Mouse (Mus musculus) liver, embryonic 14.5 days (tissue): ENCODE measurements at regions not wholly inside any gene's neighbourhood (a gene's known extent, or its start where the extent isn't known, plus 50 kb on each side); places are given as distances from the start of the nearest gene placed in this dataset.

Source experiments
- ATAC-seq: fragments of 200-750 bp; cut with Nextera tagmentation; 2 replicates; pipeline ENCODE4 v1.8.0; 2017; ENCODE audit warnings: moderate number of reproducible peaks, mild to moderate bottlenecking, moderate library complexity; ENCODE audit not compliant: insufficient read depth
- DNase-seq, 3 experiments: peaks; one replicate each; pipeline ENCODE4 v3.0.0-alpha.2; 2012 to 2013; ENCODE audit warnings: low read depth in 3 of 3, low spot score in 3 of 3
- H3K27ac ChIP-seq: fragments of 300-500 bp; sonication (generic); 2 replicates; pipeline ENCODE4 v1.5.1; 2014; ENCODE audit warnings: moderate library complexity, mild to moderate bottlenecking, control low read depth, inconsistent platforms
- H3K27me3 ChIP-seq: fragments of 300-500 bp; sonication (generic); 2 replicates; pipeline ENCODE4 v1.6.1; 2014; ENCODE audit warnings: mild to moderate bottlenecking, low read length, moderate library complexity; ENCODE audit not compliant: control insufficient read depth, insufficient read depth
- H3K36me3 ChIP-seq: fragments of 300-500 bp; sonication (generic); replicated peaks from 2 replicates; pipeline ENCODE4 v1.6.1; 2014; ENCODE audit warnings: low read depth; ENCODE audit not compliant: control insufficient read depth, insufficient read depth
- H3K4me1 ChIP-seq, 2 experiments: fragments of 200-500 bp in 1 of 2; fragments of 300-500 bp in 1 of 2; sonication (generic) in 1 of 2; replicated peaks; 2 replicates each; pipeline ENCODE4 v1.6.1; 2012 to 2014; ENCODE audit warnings: antibody characterized with exemption in 1 of 2, inconsistent platforms in 1 of 2, low read length in 1 of 2; ENCODE audit not compliant: control insufficient read depth in 2 of 2, insufficient read depth in 2 of 2
- H3K4me2 ChIP-seq: fragments of 300-500 bp; sonication (generic); 2 replicates; pipeline ENCODE4 v1.6.1; 2014; ENCODE audit warnings: low read depth, mild to moderate bottlenecking, control low read depth, moderate library complexity
- H3K4me3 ChIP-seq, 2 experiments: fragments of 200-500 bp in 1 of 2; fragments of 300-500 bp in 1 of 2; sonication (generic) in 1 of 2; 2 replicates each; pipeline ENCODE4 v1.5.1; 2012 to 2014; ENCODE audit warnings: low read depth in 2 of 2, low read length in 2 of 2, mild to moderate bottlenecking in 2 of 2, control low read depth in 1 of 2, inconsistent platforms in 1 of 2, moderate library complexity in 1 of 2; ENCODE audit not compliant: insufficient read depth in 1 of 2
- H3K9ac ChIP-seq: fragments of 300-500 bp; sonication (generic); replicated peaks from 2 replicates; pipeline ENCODE4 v1.6.1; 2014; ENCODE audit warnings: mild to moderate bottlenecking, control low read depth, moderate library complexity
- H3K9me3 ChIP-seq: fragments of 300-500 bp; sonication (generic); 2 replicates; pipeline ENCODE4 v1.6.1; 2016; ENCODE audit warnings: low read length, mixed read lengths; ENCODE audit not compliant: control insufficient read depth
- CTCF ChIP-seq: IDR thresholded peaks from 2 replicates; pipeline ENCODE4 v1.5.1; 2016; ENCODE audit warnings: antibody characterized with exemption, low read depth, control low read depth
- EP300 ChIP-seq: IDR thresholded peaks from 2 replicates; pipeline ENCODE4 v1.6.1; 2016; ENCODE audit warnings: antibody characterized with exemption, low read depth
- WGBS: fragments of 180-500 bp; shearing (Covaris S2); extraction: QIAGEN DNeasy Blood & Tissue Kit; methylation state at CpG from one replicate; pipeline ENCODE4 v1.1.7; 2014; ENCODE audit not compliant: insufficient replicate concordance; 5-methylcytosine and 5-hydroxymethylcytosine counted together

GRCm38 (mm10) chr14:114843105-114843743, 248.8 kb upstream of the Gpc5 start:
- Histone ChIP-seq H3K4me3 (no peak overlapping the region), H3K27me3 (no peaks in the 10 kb centered on the region), H3K36me3 (no peaks in the 10 kb centered on the region), H3K27ac (no peak overlapping the region), H3K4me1 (no peaks in the 10 kb centered on the region), H3K9ac (no peak overlapping the region), H3K9me3 (no peaks in the 10 kb centered on the region), H3K4me2 (no peak overlapping the region)
- WGBS: 66% methylated on average over 6 of the region's 6 CpGs
- ATAC-seq: no peak
- no peak for TF ChIP-seq CTCF
- no peak for TF ChIP-seq EP300
- no peak for DNase-seq

- ATAC-seq (no peak), DNase-seq (peak in 1 of 3 experiments; percentile 9)
- no peak overlapping the region for H3K9ac ChIP-seq
- 25% methylated on average over 9 of the region's 9 CpGs for WGBS
- no peak overlapping the region for H3K4me2 ChIP-seq
- no peak overlapping the region for H3K4me3 ChIP-seq
- no peaks in the 10 kb centered on the region for H3K27me3 ChIP-seq
- TF ChIP-seq CTCF: peak; percentile 58; the same call in 1 of the 2 replicates
- no peak for TF ChIP-seq EP300
- no peaks in the 10 kb centered on the region for H3K36me3 ChIP-seq
- peaks cover 0 to 3% of the 10 kb centered on the region in 2 experiments; a peak in 1 of 4 replicates for H3K4me1 ChIP-seq
- H3K27ac ChIP-seq: no peak overlapping the region
- H3K9me3 ChIP-seq: no peaks in the 10 kb centered on the region
These were observed 237.5 kb upstream of the Gpc5 start for GRCm38 (mm10) chr14:114854324-114855054.

GRCm38 (mm10) chr14:114855055-114855740, 236.8 kb upstream of the Gpc5 start:
- ATAC-seq (no peak), DNase-seq (no peak)
- H3K4me3 ChIP-seq: no peak overlapping the region
- no peak overlapping the region for H3K4me2 ChIP-seq
- H3K36me3 ChIP-seq: no peaks in the 10 kb centered on the region
- H3K4me1 ChIP-seq: peaks cover 0 to 3% of the 10 kb centered on the region in 2 experiments; a peak in 1 of 4 replicates
- no peak overlapping the region for H3K9ac ChIP-seq
- 54% methylated on average over 12 of the region's 12 CpGs for WGBS
- H3K27me3 ChIP-seq: no peaks in the 10 kb centered on the region
- no peak overlapping the region for H3K27ac ChIP-seq
- TF ChIP-seq CTCF (no peak), EP300 (no peak)
- no peaks in the 10 kb centered on the region for H3K9me3 ChIP-seq

- peaks cover 0 to 3% of the 10 kb centered on the region in 2 experiments; a peak in 1 of 4 replicates for H3K4me1 ChIP-seq
- no peaks in the 10 kb centered on the region for H3K9me3 ChIP-seq
- no peak overlapping the region for H3K9ac ChIP-seq
- no peak overlapping the region for H3K4me2 ChIP-seq
- H3K27me3 ChIP-seq: no peaks in the 10 kb centered on the region
- H3K36me3 ChIP-seq: no peaks in the 10 kb centered on the region
- H3K4me3 ChIP-seq: no peak overlapping the region
- TF ChIP-seq CTCF (no peak), EP300 (no peak)
- no peak overlapping the region for H3K27ac ChIP-seq
- ATAC-seq (no peak), DNase-seq (no peak)
- WGBS: 59% methylated on average over 3 of the region's 3 CpGs
These were observed 236.3 kb upstream of the Gpc5 start for GRCm38 (mm10) chr14:114855746-114856145.
